Mouse (Mus musculus) left cerebral cortex, postnatal 36 days (tissue): Measurements from ENCODE around the gene Mobp. TPM values are rescaled to one million over a fixed set of nuclear protein-coding genes. Genes with fewer than 3 reads are reported as not detected.

ENCODE experiments used
- DNase-seq, 2 experiments: peaks; one replicate each; pipeline ENCODE4 v3.0.0; 2021 to 2022; ENCODE audit warnings: low spot score in 2 of 2, mixed read lengths in 1 of 2
- intact Hi-C: fragments of 180-260 bp; cut with DNase I; formaldehyde crosslinking; loops from one replicate; pipeline ENCODE4 v1.15.1; 2025
- total RNA-seq, 2 experiments: library from RNA; stranded (reverse); gene quantifications; 2 replicates each; pipeline ENCODE4 v1.2.3; 2021

The Mobp gene
- total RNA-seq, 2 experiments from 2014 or later, result 355 to 475 TPM

GRCm38 (mm10) chr9:120133755-120134475 is 15.6 kb upstream of the Mobp start:
- DNase-seq, result no peak
- intact Hi-C loops, result no loop called here

- intact Hi-C loops, result no loop called here
- DNase-seq, result no peak
Observed at GRCm38 (mm10) chr9:120134529-120135160, 14.9 kb upstream of the Mobp start.

DNA sequence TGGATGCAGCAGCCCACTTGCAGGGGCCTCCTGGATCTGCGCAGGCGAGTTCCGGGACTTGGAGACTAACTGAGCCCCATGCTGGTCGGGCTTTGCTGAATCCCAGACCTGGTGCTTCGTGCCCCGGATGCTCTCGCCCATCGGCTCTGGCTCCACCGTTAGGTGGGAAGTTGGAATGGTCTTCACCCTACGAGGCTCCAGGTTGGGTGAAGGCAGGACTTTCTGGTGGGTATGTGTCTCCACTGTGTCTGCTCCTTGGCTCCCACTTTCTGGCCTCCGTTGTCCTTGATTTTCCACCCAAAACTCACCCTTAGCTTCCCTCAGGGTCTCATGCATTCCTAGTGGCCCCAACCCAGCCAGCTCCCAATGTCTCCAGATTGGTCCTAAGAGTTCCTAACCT is 14.1 kb upstream of the Mobp start:
- intact Hi-C loops, result no loop called here
- DNase-seq, result no peak

DNA sequence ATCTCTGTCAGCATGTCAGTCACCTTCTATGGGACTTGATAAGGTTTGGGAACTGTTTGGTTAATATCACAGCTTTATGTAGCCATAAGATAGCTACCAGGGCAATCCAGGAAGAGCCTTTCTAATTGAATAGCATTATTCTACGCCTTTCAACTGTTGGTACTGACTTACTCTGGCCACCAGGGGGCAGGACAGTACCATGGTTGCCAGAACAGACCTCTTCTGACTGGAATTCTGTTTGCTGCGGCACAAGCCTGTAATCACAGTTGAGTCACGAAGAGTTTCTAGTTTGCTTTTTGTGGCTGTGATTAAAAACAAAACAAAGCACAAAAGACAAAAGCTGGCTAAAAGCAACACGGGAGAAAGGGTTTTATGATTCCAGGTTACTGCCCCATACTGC is 8.9 kb upstream of the Mobp start:
- intact Hi-C loops, result loop anchor here (1.0 to 5.0 kb wide), 3 partner anchors 31 to 357 kb away; no protein-coding TSS in a partner anchor
- peak; percentile 70 to 71 for DNase-seq

GRCm38 (mm10) chr9:120144474-120144873 is 5.0 kb upstream of the Mobp start:
- intact Hi-C loops, result loop anchor here (5.0 kb wide), 2 partner anchors 233 to 353 kb away; no protein-coding TSS in a partner anchor
- no peak for DNase-seq

- DNase-seq, result no peak
- intact Hi-C loops, result no loop called here
Observed at GRCm38 (mm10) chr9:120151152-120151551, 1.6 kb downstream of the Mobp start.

- intact Hi-C loops, result no loop called here
Observed at GRCm38 (mm10) chr9:120151906-120152399, 2.4 kb downstream of the Mobp start.

DNA sequence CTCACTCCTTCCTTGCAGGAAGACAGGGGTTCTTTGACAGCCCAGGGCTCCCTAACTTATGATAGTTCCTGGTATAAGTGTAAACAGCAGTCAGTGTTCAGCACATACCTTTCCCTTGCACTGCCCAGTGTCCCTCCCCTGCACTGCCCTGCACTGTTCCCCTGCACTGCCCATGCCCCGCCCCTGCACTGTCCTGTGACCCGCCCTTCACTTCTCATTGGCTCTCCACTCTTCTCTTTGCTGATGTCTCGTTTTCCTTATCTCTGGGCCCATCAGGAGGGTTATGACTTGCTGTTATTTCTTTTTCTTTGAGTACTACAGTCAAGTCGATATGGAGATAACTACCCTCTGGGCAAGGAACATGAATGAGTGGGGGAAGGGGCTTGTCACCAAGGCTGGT is 8.5 kb downstream of the Mobp start:
- intact Hi-C loops, result no loop called here
- no peak for DNase-seq

More at GRCm38 (mm10) chr9:120151906-120152399, 2.4 kb downstream of the Mobp start:
- no peak for DNase-seq

GRCm38 (mm10) chr9:120163862-120164261 is 14.4 kb downstream of the Mobp start:
- intact Hi-C loops, result no loop called here
- DNase-seq, result no peak

- intact Hi-C loops, result no loop called here
- DNase-seq, result no peak
Observed at GRCm38 (mm10) chr9:120167826-120168225, 18.3 kb downstream of the Mobp start.

DNA sequence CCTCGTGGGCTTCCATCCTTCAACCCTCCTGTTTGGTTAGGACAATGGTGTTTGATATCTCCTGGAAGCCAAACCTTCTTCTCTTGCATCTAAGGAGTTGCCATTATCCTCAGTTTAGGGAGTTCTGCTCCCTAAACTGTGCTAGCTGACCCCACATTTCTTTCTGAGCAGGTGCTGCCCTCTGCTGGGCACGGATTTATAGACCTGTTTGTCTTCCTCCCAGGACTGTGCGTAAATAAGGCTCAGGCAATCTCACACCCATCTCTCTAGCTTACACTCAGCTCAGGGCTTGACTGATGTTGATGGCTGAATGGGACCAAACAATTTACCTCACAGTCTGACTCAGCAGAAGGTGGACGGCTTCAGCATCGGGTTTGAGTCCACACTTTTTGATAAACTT is 21.8 kb downstream of the Mobp start:
- intact Hi-C loops, result loop anchor here (1.0 kb wide), 1 partner anchor 30 kb away; no protein-coding TSS in a partner anchor
- DNase-seq, result peak; percentile 53 to 61

- DNase-seq, result peak; percentile 58 to 78
- intact Hi-C loops, result no loop called here
Observed at GRCm38 (mm10) chr9:120174436-120175137, 25.1 kb downstream of the Mobp start.

- intact Hi-C loops, result no loop called here
- DNase-seq, result no peak
Observed at GRCm38 (mm10) chr9:120178813-120179212, 29.3 kb downstream of the Mobp start.

GRCm38 (mm10) chr9:120184499-120184898 is 35.0 kb downstream of the Mobp start:
- peak; percentile 67 to 69 for DNase-seq
- intact Hi-C loops, result no loop called here

DNA sequence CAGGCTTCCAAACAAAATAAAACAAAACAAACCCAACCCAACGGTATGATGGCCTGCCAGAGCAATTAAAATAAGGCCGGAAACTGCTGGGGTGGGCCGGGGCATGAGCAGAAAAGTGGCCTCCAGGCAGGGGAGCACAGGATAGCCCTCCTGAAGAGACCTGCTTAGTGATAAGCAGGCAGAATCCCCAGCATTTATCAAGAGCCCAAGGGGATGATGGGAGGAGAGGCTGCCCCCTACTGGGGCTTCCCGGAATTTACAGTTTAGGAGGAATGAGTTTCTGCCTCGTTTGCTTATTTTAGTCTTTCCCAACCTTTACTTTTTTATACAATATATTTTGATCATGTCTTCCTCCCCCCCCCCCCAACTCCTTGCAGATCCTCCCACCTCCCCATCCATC is 37.3 kb downstream of the Mobp start:
- intact Hi-C loops, result no loop called here
- DNase-seq, result no peak

DNA sequence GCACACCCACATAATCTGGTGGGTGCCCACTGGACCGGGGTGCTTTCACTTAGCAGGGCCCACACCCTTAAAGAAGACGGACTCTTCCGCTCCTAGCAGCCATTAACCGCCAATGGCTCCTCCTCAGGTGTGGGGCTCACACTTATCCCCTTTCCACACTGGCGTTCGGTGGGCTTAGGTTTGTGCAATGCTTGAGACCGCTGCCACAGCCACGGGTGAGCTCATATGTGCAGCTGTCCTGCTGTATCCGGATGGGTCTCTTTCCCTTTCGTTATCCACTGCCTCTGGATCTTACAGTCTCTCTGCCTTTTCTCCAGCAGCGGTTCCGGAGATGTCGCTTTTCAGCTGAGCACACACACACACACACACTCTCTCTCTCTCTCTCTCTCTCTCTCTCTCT is 41.4 kb downstream of the Mobp start:
- no peak for DNase-seq
- intact Hi-C loops, result loop anchor here (2.0 to 5.0 kb wide), 2 partner anchors 111 to 186 kb away; partner anchors contain the start of gene Myrip

DNA sequence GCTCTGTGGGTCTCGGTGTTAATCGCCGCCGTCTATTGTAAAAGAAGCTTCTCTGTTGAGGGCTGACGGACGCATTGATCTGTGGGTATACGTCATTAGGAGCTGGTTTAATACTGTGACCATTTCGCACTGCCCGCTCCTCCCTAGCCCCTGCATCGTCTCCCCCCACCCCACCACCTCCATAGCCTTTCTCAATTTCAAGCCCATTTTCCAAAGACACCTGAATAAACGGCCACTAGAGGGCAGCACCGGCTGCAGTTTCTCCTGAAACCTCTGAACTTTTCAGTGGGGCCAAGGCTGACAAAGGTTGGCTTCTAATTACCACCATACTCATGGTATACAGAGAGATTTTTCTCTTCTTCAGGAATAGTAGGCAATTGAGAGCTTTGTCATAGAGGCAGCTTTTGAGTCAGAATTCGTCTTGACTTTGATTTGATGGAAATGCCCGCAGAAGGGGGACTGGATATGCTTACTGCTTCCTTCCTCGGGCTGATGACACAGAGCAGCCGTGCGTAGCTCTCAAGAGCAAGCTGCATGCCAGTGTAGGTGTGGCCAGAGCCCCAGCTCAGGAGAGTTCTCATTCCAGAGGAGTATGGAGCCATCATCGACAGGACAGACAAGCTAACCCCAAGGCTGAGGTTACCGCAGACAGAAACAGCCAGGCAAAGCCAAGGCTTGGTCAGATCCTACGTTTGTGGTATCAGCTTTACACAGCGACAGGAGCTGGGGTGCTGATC is 42.0 kb downstream of the Mobp start:
- intact Hi-C loops, result loop anchor here (2.0 to 5.0 kb wide), 2 partner anchors 111 to 185 kb away; partner anchors contain the start of gene Myrip
- DNase-seq, result peak; percentile 86 to 90

GRCm38 (mm10) chr9:120192742-120193141 is 43.2 kb downstream of the Mobp start:
- intact Hi-C loops, result loop anchor here (5.0 kb wide), 1 partner anchor 110 kb away; the partner anchor contains the start of gene Myrip
- DNase-seq, result peak; percentile 59 to 68

DNA sequence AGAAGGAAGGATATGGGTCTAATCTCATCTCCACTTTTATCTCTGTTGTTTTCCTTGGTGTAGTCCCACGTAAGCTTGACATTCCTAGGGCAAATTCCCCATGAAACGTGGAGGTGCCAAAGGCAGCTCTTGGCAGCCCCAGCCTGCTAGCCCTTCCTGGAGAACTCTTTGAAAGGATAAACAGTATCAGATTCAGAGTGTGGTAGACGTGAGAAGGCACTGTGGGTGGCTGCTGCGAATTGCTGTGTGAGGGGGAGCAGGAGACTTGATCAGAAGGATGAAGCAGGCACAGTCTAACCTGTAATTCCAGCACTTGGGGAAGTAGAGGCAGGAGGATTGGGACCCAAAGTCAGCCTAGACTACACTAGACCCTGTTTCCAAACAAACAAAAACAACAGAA is 51.4 kb downstream of the Mobp start:
- intact Hi-C loops, result no loop called here

More for the DNA sequence above, 51.4 kb downstream of the Mobp start:
- no peak for DNase-seq
